Mouse (Mus musculus) limb, embryonic 14.5 days (tissue): ENCODE results near the gene Rps6kc1. TPM values are rescaled to one million over a fixed set of nuclear protein-coding genes. Genes with fewer than 3 reads are reported as not detected.
A peak's percentile ranks its signal among the peaks of the same experiment; 100 is the strongest.

ENCODE experiments used
- ATAC-seq: fragments of 200-750 bp; cut with Nextera tagmentation; 2 replicates; pipeline ENCODE4 v1.8.0; 2017; ENCODE audit warnings: low read depth, moderate number of reproducible peaks, moderate TSS enrichment; ENCODE audit not compliant: low FRiP score
- DNase-seq: peaks from one replicate; pipeline ENCODE4 v3.0.0-alpha.2; 2015; ENCODE audit warnings: low spot score
- H3K27ac ChIP-seq: fragments of 300-500 bp; sonication (generic); replicated peaks from 2 replicates; pipeline ENCODE4 v1.5.1; 2014; ENCODE audit warnings: low read depth, mild to moderate bottlenecking, low read length, moderate library complexity, mixed read lengths
- H3K27me3 ChIP-seq: fragments of 300-500 bp; sonication (generic); 2 replicates; pipeline ENCODE4 v1.6.1; 2014; ENCODE audit warnings: low read length, mixed read lengths; ENCODE audit not compliant: control insufficient read depth, insufficient read depth
- H3K36me3 ChIP-seq: fragments of 300-500 bp; sonication (generic); 2 replicates; pipeline ENCODE4 v1.6.1; 2014; ENCODE audit warnings: mild to moderate bottlenecking, low read length, moderate library complexity, mixed read lengths; ENCODE audit not compliant: control insufficient read depth, insufficient read depth
- H3K4me1 ChIP-seq: fragments of 300-500 bp; sonication (generic); 2 replicates; pipeline ENCODE4 v1.6.1; 2014; ENCODE audit warnings: antibody characterized with exemption, low read length, mixed read lengths; ENCODE audit not compliant: control insufficient read depth, insufficient read depth
- H3K4me2 ChIP-seq: fragments of 300-500 bp; sonication (generic); replicated peaks from 2 replicates; pipeline ENCODE4 v1.6.1; 2014; ENCODE audit warnings: low read depth, mild to moderate bottlenecking, low read length, moderate library complexity; ENCODE audit not compliant: severe bottlenecking
- H3K4me3 ChIP-seq: fragments of 300-500 bp; sonication (generic); replicated peaks from 2 replicates; pipeline ENCODE4 v1.5.1; 2014; ENCODE audit warnings: low read length
- H3K9ac ChIP-seq: fragments of 300-500 bp; sonication (generic); 2 replicates; pipeline ENCODE4 v1.6.1; 2014; ENCODE audit warnings: mild to moderate bottlenecking, low read depth, low read length, moderate library complexity; ENCODE audit not compliant: severe bottlenecking
- H3K9me3 ChIP-seq: fragments of 300-500 bp; sonication (generic); 2 replicates; pipeline ENCODE4 v1.6.1; 2016; ENCODE audit warnings: low read length; ENCODE audit not compliant: control insufficient read depth
- POLR2A ChIP-seq: fragments of 200-500 bp; IDR thresholded peaks from 2 replicates; pipeline ENCODE4 v1.8.0; 2012; ENCODE audit warnings: inconsistent platforms, mild to moderate bottlenecking, moderate library complexity, borderline replicate concordance; ENCODE audit not compliant: insufficient read depth, insufficient read length; ENCODE audit errors: extremely low read depth
- WGBS: fragments of 180-500 bp; shearing (Covaris S2); extraction: QIAGEN DNeasy Blood & Tissue Kit; methylation state at CpG from one replicate; pipeline ENCODE4 v1.1.7; 2014; 5-methylcytosine and 5-hydroxymethylcytosine counted together
- polyA plus RNA-seq, 2 experiments: library from polyadenylated mRNA; depleted of rRNA in 1 of 2; stranded (reverse) in 1 of 2; unstranded in 1 of 2; fragments of >200 nt; fragmentation: Nextera tagmentation in 1 of 2; extraction: Ambion mirVana in 1 of 2; gene quantifications; 2 replicates each; pipeline versions ENCODE4 v1.2.1 to v1.2.3; 2012 to 2014

The Rps6kc1 gene
- polyA plus RNA-seq, 2 experiments: 14.7 to 17.4 TPM

- 66% methylated on average over 8 of the region's 8 CpGs for WGBS
- Histone ChIP-seq H3K27ac (no peak overlapping the region), H3K36me3 (no peaks in the 10 kb centered on the region), H3K9me3 (no peaks in the 10 kb centered on the region), H3K4me3 (no peak overlapping the region), H3K9ac (no peak overlapping the region), H3K4me2 (no peak overlapping the region), H3K4me1 (no peaks in the 10 kb centered on the region), H3K27me3 (no peaks in the 10 kb centered on the region)
- no peak for TF ChIP-seq POLR2A
- ATAC-seq (no peak), DNase-seq (no peak)
These were observed 8.3 kb upstream of the Rps6kc1 start for GRCm38 (mm10) chr1:190919725-190920469.

- no peak overlapping the region for H3K9ac ChIP-seq
- H3K4me2 ChIP-seq: no peak overlapping the region
- no peaks in the 10 kb centered on the region for H3K36me3 ChIP-seq
- no peak overlapping the region for H3K27ac ChIP-seq
- ATAC-seq (no peak), DNase-seq (no peak)
- H3K4me1 ChIP-seq: no peaks in the 10 kb centered on the region
- no peaks in the 10 kb centered on the region for H3K27me3 ChIP-seq
- TF ChIP-seq POLR2A: no peak
- no peaks in the 10 kb centered on the region for H3K9me3 ChIP-seq
- WGBS: 68% methylated on average over 7 of the region's 7 CpGs
- no peak overlapping the region for H3K4me3 ChIP-seq
These were observed 7.4 kb upstream of the Rps6kc1 start for GRCm38 (mm10) chr1:190918938-190919337.

- H3K4me2 ChIP-seq: no peak overlapping the region
- H3K4me1 ChIP-seq: peaks cover 15% of the 10 kb centered on the region
- 58% methylated on average over 1 of the region's 1 CpGs for WGBS
- H3K27ac ChIP-seq: no peak overlapping the region
- no peaks in the 10 kb centered on the region for H3K9me3 ChIP-seq
- H3K27me3 ChIP-seq: no peaks in the 10 kb centered on the region
- H3K36me3 ChIP-seq: no peaks in the 10 kb centered on the region
- no peak for TF ChIP-seq POLR2A
- no peak for DNase-seq
- H3K4me3 ChIP-seq: no peak overlapping the region
- ATAC-seq: no peak
- H3K9ac ChIP-seq: no peak overlapping the region
These were observed 1.1 kb upstream of the Rps6kc1 start for GRCm38 (mm10) chr1:190912623-190913022.

GRCm38 (mm10) chr1:190910836-190911235 is 734 bp downstream of the Rps6kc1 start:
- no peaks in the 10 kb centered on the region for H3K27me3 ChIP-seq
- H3K4me1 ChIP-seq: peaks cover 15% of the 10 kb centered on the region
- H3K4me3 ChIP-seq: peak overlapping the region; percentile 62
- H3K36me3 ChIP-seq: no peaks in the 10 kb centered on the region
- no peaks in the 10 kb centered on the region for H3K9me3 ChIP-seq
- TF ChIP-seq POLR2A: no peak
- 79% methylated on average over 6 of the region's 6 CpGs for WGBS
- ATAC-seq (no peak), DNase-seq (no peak)
- H3K4me2 ChIP-seq: peak overlapping the region; percentile 59
- no peak overlapping the region for H3K27ac ChIP-seq
- H3K9ac ChIP-seq: peak overlapping the region; percentile 64

GRCm38 (mm10) chr1:190904714-190905113 is 6.9 kb downstream of the Rps6kc1 start:
- H3K4me1 ChIP-seq: peaks cover 4% of the 10 kb centered on the region; the same call in 1 of the 2 replicates
- no peak overlapping the region for H3K4me3 ChIP-seq
- no peaks in the 10 kb centered on the region for H3K27me3 ChIP-seq
- no peaks in the 10 kb centered on the region for H3K9me3 ChIP-seq
- no peak overlapping the region for H3K9ac ChIP-seq
- peaks cover 29% of the 10 kb centered on the region for H3K36me3 ChIP-seq
- no peak for TF ChIP-seq POLR2A
- WGBS: 94% methylated on average over 16 of the region's 16 CpGs
- H3K4me2 ChIP-seq: no peak overlapping the region
- H3K27ac ChIP-seq: no peak overlapping the region
- ATAC-seq (no peak), DNase-seq (no peak)
